Mouse (Mus musculus) kidney, postnatal 0 days (tissue): ENCODE results near the gene Epn1. TPM values are rescaled to one million over a fixed set of nuclear protein-coding genes. Genes with fewer than 3 reads are reported as not detected.

Experiments used
- ATAC-seq: fragments of 200-750 bp; cut with Nextera tagmentation; replicated peaks from 2 replicates; pipeline ENCODE4 v1.8.0; 2017; ENCODE audit warnings: low read depth, moderate number of reproducible peaks, moderate TSS enrichment, moderate library complexity; ENCODE audit not compliant: low FRiP score
- DNase-seq: peaks from one replicate; pipeline ENCODE4 v3.0.0-alpha.2; 2016; ENCODE audit warnings: low spot score
- H3K27ac ChIP-seq: fragments of 300-500 bp; sonication (generic); 2 replicates; pipeline ENCODE4 v1.5.1; 2014; ENCODE audit warnings: mild to moderate bottlenecking
- H3K27me3 ChIP-seq: fragments of 300-500 bp; sonication (generic); 2 replicates; pipeline ENCODE4 v1.6.1; 2014; ENCODE audit warnings: low read length, mixed read lengths; ENCODE audit not compliant: insufficient read depth
- H3K36me3 ChIP-seq: fragments of 300-500 bp; sonication (generic); 2 replicates; pipeline ENCODE4 v1.6.1; 2014; ENCODE audit warnings: low read length, mixed read lengths; ENCODE audit not compliant: insufficient read depth
- H3K4me1 ChIP-seq: fragments of 300-500 bp; sonication (generic); replicated peaks from 2 replicates; pipeline ENCODE4 v1.6.1; 2014; ENCODE audit warnings: antibody characterized with exemption, low read length, mixed read lengths; ENCODE audit not compliant: insufficient read depth
- H3K4me2 ChIP-seq: fragments of 300-500 bp; sonication (generic); 2 replicates; pipeline ENCODE4 v1.6.1; 2014; ENCODE audit warnings: mild to moderate bottlenecking, low read length, moderate library complexity, mixed read lengths
- H3K4me3 ChIP-seq: fragments of 300-500 bp; sonication (generic); replicated peaks from 2 replicates; pipeline ENCODE4 v1.5.1; 2014; ENCODE audit warnings: low read depth, low read length
- H3K9ac ChIP-seq: fragments of 300-500 bp; sonication (generic); 2 replicates; pipeline ENCODE4 v1.6.1; 2014; ENCODE audit warnings: low read depth, low read length
- H3K9me3 ChIP-seq: fragments of 300-500 bp; sonication (generic); replicated peaks from 2 replicates; pipeline ENCODE4 v1.6.1; 2016; ENCODE audit warnings: low read length, inconsistent platforms, mixed read lengths
- CTCF ChIP-seq: IDR thresholded peaks from 2 replicates; pipeline ENCODE4 v1.5.1; 2016; ENCODE audit warnings: antibody characterized with exemption, low read depth, mild to moderate bottlenecking, moderate library complexity
- WGBS: fragments of 180-500 bp; shearing (Covaris S2); extraction: QIAGEN DNeasy Blood & Tissue Kit; methylation state at CpG from one replicate; pipeline ENCODE4 v1.1.7; 2014; 5-methylcytosine and 5-hydroxymethylcytosine counted together
- polyA plus RNA-seq: library from polyadenylated mRNA; unstranded; fragments of >200 nt; fragmentation: Nextera tagmentation; extraction: Ambion mirVana; gene quantifications from 2 replicates; pipeline ENCODE4 v1.2.1, GENCODE M21; 2015

Epn1 gene
- polyA plus RNA-seq, 1 experiment from 2014 or later = 61.7 TPM

GRCm38 (mm10) chr7:5099796-5100195 is 19.8 kb downstream of the Epn1 start:
- Histone ChIP-seq H3K4me1 (no peaks in the 10 kb centered on the region), H3K9me3 (no peaks in the 10 kb centered on the region), H3K27ac (no peak overlapping the region), H3K27me3 (no peaks in the 10 kb centered on the region), H3K36me3 (peaks cover 28% of the 10 kb centered on the region), H3K9ac (no peak overlapping the region), H3K4me2 (no peak overlapping the region), H3K4me3 (no peak overlapping the region)
- WGBS = 87% methylated on average over 3 of the region's 3 CpGs
- no peak for TF ChIP-seq CTCF
- DNase-seq = no peak
- no peak; the same call in 1 of the 2 replicates for ATAC-seq

DNA sequence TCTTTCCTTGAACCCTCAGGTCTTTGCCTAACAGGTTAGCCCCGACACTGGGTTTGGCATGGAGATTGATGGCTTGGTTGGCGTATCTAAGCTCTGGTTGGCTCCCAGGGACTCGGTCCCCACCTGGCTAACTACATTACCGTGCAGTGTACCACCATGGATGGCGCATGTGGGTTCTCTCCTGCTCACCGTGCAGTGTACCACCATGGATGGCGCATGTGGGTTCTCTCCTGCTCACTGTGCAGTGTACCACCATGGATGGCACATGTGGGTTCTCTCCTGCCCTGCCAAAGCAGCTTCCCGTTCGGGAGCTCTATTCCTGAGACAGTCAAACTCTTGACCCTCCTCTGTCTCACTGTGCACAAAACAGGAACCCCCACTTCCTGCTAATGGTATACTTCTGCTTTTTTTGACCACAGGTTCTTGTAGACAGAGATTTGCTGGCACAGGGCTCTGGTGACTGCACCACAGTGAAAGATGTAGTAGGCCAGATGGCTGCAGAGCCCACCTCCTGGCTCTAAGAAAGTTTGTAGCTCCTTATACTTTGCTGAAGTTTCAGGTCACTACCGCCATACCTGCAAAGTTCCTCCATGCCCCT is 21.1 kb downstream of the Epn1 start:
- WGBS = 87% methylated on average over 10 of the region's 10 CpGs
- DNase-seq = no peak

DNA sequence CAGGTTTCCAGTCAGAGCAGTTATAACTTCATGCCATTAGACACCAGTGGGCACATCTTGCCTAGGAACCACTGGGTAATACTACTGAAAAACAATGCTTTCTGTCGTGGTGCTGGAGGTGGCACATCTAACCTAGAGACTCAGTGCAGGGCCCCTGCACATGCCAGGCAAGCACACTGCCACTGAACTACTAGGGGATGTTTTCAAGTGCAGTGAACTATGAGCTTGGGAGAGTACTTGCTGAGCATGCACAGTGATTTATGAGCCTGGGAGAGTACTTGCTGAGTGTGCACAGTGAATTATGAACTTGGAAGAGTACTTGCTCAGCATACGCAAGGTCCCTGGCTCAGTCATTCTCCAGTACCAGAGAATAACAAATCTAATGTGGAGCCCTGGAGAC is 22.5 kb downstream of the Epn1 start:
- WGBS = 85% methylated on average over 2 of the region's 2 CpGs
- Histone ChIP-seq H3K27ac (no peak overlapping the region), H3K4me1 (no peaks in the 10 kb centered on the region), H3K4me3 (no peak overlapping the region), H3K4me2 (no peak overlapping the region), H3K9ac (no peak overlapping the region), H3K36me3 (peaks cover 13% of the 10 kb centered on the region), H3K27me3 (no peaks in the 10 kb centered on the region), H3K9me3 (no peaks in the 10 kb centered on the region)
- ATAC-seq (no peak), DNase-seq (no peak)
- no peak for TF ChIP-seq CTCF

More for the DNA sequence above, 21.1 kb downstream of the Epn1 start:
- Histone ChIP-seq H3K4me1 (no peaks in the 10 kb centered on the region), H3K36me3 (peaks cover 18% of the 10 kb centered on the region), H3K27ac (no peak overlapping the region), H3K4me2 (no peak overlapping the region), H3K9me3 (no peaks in the 10 kb centered on the region), H3K27me3 (no peaks in the 10 kb centered on the region), H3K4me3 (no peak overlapping the region), H3K9ac (no peak overlapping the region)
- no peak for TF ChIP-seq CTCF
- no peak for ATAC-seq

- WGBS = 76% methylated on average over 4 of the region's 4 CpGs
- DNase-seq (no peak), ATAC-seq (no peak)
- H3K4me1 ChIP-seq = no peaks in the 10 kb centered on the region
- H3K9me3 ChIP-seq = no peaks in the 10 kb centered on the region
- H3K4me2 ChIP-seq = no peak overlapping the region
- no peak for TF ChIP-seq CTCF
- no peak overlapping the region for H3K4me3 ChIP-seq
- no peak overlapping the region for H3K9ac ChIP-seq
- no peaks in the 10 kb centered on the region for H3K36me3 ChIP-seq
- no peaks in the 10 kb centered on the region for H3K27me3 ChIP-seq
- H3K27ac ChIP-seq = no peak overlapping the region
Measured at GRCm38 (mm10) chr7:5108272-5108671, 28.2 kb downstream of the Epn1 start.

DNA sequence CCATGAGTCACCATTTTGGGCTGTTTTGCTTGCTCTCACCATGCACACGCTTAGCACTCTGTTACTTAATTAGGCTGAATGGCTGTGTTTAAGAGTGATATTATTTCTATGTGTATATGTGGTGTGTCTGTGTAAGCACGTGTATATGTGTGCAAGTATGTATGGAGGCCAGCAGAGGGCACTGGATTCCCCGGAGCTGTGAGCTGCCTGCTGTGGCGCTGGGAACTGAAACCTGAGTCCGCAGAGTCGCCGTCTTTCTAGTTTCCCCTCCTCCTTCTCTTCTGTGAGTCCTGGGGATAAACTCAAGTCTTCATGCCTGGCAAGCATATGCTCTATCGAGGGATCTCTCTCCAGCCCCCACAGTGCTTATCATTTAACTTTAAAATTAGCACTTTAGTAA is 29.3 kb downstream of the Epn1 start:
- Histone ChIP-seq H3K27me3 (no peaks in the 10 kb centered on the region), H3K4me2 (no peak overlapping the region), H3K4me3 (no peak overlapping the region), H3K9ac (no peak overlapping the region), H3K27ac (no peak overlapping the region), H3K4me1 (no peaks in the 10 kb centered on the region), H3K9me3 (no peaks in the 10 kb centered on the region), H3K36me3 (no peaks in the 10 kb centered on the region)
- no peak for TF ChIP-seq CTCF
- WGBS = 84% methylated on average over 8 of the region's 8 CpGs
- DNase-seq (no peak), ATAC-seq (no peak)

GRCm38 (mm10) chr7:5112701-5113100 is 32.7 kb downstream of the Epn1 start:
- H3K9ac ChIP-seq = no peak overlapping the region
- no peaks in the 10 kb centered on the region for H3K9me3 ChIP-seq
- ATAC-seq (no peak), DNase-seq (peak; percentile 57)
- H3K4me2 ChIP-seq = no peak overlapping the region
- WGBS = 40% methylated on average over 3 of the region's 3 CpGs
- no peak for TF ChIP-seq CTCF
- H3K4me1 ChIP-seq = no peaks in the 10 kb centered on the region
- H3K27me3 ChIP-seq = no peaks in the 10 kb centered on the region
- no peak overlapping the region for H3K4me3 ChIP-seq
- no peak overlapping the region for H3K27ac ChIP-seq
- H3K36me3 ChIP-seq = no peaks in the 10 kb centered on the region

- no peak for TF ChIP-seq CTCF
- Histone ChIP-seq H3K9me3 (no peaks in the 10 kb centered on the region), H3K4me1 (no peaks in the 10 kb centered on the region), H3K4me2 (no peak within 1 kb of the TSS), H3K36me3 (no peaks in the 10 kb centered on the region), H3K27ac (no peak within 1 kb of the TSS), H3K27me3 (no peaks in the 10 kb centered on the region), H3K4me3 (no peak within 1 kb of the TSS), H3K9ac (no peak within 1 kb of the TSS)
- DNase-seq = no peak
- WGBS = 84% methylated on average over 3 of the region's 3 CpGs
- ATAC-seq = no peak
Measured at GRCm38 (mm10) chr7:5116850-5117249, 36.8 kb downstream of the Epn1 start, which contains the start of gene Rfpl4. Gene Rfpl4 (minus strand): TSS chr7:5116950.
